Mouse (Mus musculus): ENCODE results near the gene Bloc1s6. TPM values are rescaled to one million over a fixed set of nuclear protein-coding genes. Genes with fewer than 3 reads are reported as not detected.

The Bloc1s6 gene
- polyA plus RNA-seq, 1 experiment from 2014 or later, result 93.9 TPM

DNA sequence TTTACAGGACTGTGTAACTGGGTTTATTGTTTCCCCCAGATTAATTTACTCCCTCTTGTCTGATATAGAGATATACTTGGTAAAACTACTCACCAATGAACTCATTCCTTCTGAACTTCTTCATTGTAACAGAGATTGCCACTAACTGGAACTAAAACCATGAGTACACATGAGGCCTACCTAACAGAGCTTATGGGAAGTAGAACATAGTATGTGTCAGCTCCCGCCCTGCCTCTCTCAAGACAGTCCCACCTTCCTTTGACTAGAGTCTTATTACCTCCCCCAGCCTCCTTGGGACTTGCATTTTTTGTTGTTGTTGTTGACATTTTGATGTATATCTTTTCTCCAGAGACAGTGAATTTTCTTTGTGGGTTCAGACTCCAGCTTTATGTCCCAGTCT is 34.6 kb downstream of the Bloc1s6 start:
- H3K27ac ChIP-seq (replicated peaks; ENCODE audit: low read depth, low read length), result no peak overlapping the region
- no peaks in the 10 kb centered on the region for H3K36me3 ChIP-seq (ENCODE audit: control insufficient read depth, insufficient read depth, low read length)
- no peak overlapping the region for H3K9ac ChIP-seq (replicated peaks; ENCODE audit: low read length)
- DNase-seq, result no peak
- no peaks in the 10 kb centered on the region for H3K27me3 ChIP-seq (ENCODE audit: control insufficient read depth, insufficient read depth, low read length)
- H3K4me1 ChIP-seq (ENCODE audit: control insufficient read depth, insufficient read depth, low read length), result no peaks in the 10 kb centered on the region
- no peaks in the 10 kb centered on the region for H3K9me3 ChIP-seq (ENCODE audit: control insufficient read depth, low read length)
- WGBS, result 90% methylated on average over 1 of the region's 1 CpGs
- no peak for ATAC-seq (ENCODE audit: low FRiP score, low TSS enrichment)
- no peak overlapping the region for H3K4me2 ChIP-seq (ENCODE audit: low read length)
- no peak overlapping the region for H3K4me3 ChIP-seq (replicated peaks; ENCODE audit: low read depth, low read length)

GRCm38 (mm10) chr2:122775491-122775890 is 37.2 kb downstream of the Bloc1s6 start:
- Histone ChIP-seq H3K4me2 (ENCODE audit: low read length) (no peak overlapping the region), H3K4me3 (replicated peaks; ENCODE audit: low read depth, low read length) (no peak overlapping the region), H3K36me3 (ENCODE audit: control insufficient read depth, insufficient read depth, low read length) (no peaks in the 10 kb centered on the region), H3K4me1 (ENCODE audit: control insufficient read depth, insufficient read depth, low read length) (no peaks in the 10 kb centered on the region), H3K9ac (replicated peaks; ENCODE audit: low read length) (no peak overlapping the region), H3K27me3 (ENCODE audit: control insufficient read depth, insufficient read depth, low read length) (no peaks in the 10 kb centered on the region), H3K27ac (replicated peaks; ENCODE audit: low read depth, low read length) (no peak overlapping the region), H3K9me3 (ENCODE audit: control insufficient read depth, low read length) (no peaks in the 10 kb centered on the region)
- WGBS, result 97% methylated on average over 1 of the region's 1 CpGs
- ATAC-seq (ENCODE audit: low FRiP score, low TSS enrichment) (no peak), DNase-seq (no peak)

DNA sequence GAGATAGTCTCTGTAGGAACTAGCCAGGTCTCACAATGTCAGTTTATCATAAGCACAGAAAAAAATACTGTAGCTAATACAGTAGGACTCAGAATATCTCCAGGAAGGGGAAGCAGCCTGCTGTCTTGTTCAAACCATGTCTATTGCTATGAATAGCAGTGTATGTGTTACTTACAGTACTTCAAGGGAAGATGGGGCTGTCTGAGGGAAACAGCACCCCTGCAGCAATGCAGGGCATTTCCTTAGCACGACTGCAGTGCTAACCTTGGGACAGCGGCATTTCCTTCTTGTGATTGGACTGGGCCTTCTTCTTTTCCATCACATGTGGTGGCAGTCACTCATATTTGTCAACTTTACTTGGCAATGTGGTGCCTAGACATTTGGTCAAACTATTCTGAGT is 38.5 kb downstream of the Bloc1s6 start:
- Histone ChIP-seq H3K4me1 (ENCODE audit: control insufficient read depth, insufficient read depth, low read length) (no peaks in the 10 kb centered on the region), H3K9me3 (ENCODE audit: control insufficient read depth, low read length) (no peaks in the 10 kb centered on the region), H3K4me2 (ENCODE audit: low read length) (no peak overlapping the region), H3K36me3 (ENCODE audit: control insufficient read depth, insufficient read depth, low read length) (no peaks in the 10 kb centered on the region), H3K4me3 (replicated peaks; ENCODE audit: low read depth, low read length) (no peak overlapping the region), H3K27ac (replicated peaks; ENCODE audit: low read depth, low read length) (no peak overlapping the region), H3K9ac (replicated peaks; ENCODE audit: low read length) (no peak overlapping the region), H3K27me3 (ENCODE audit: control insufficient read depth, insufficient read depth, low read length) (no peaks in the 10 kb centered on the region)
- ATAC-seq (ENCODE audit: low FRiP score, low TSS enrichment), result no peak
- WGBS, result 83% methylated on average over 2 of the region's 2 CpGs
- no peak for DNase-seq

DNA sequence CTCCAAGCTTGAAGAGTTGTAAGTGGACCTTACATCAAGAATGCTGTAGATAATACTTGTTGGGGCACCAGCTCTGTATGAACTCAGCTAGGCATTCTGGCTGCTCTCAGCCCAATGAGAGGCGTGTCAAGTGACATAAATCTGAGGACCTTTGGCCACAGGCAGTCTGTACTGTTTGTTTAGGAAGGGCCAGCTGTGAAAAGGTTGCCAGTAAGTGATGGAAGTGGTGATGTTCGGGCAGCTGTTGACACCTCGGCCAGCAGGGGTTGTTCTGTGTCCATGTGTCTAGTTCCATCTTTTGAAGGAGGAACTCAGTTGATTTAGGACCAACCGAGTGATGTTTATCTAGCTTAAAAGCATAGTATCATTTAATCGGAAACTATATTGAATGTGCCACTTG is 41.7 kb downstream of the Bloc1s6 start:
- ATAC-seq (ENCODE audit: low FRiP score, low TSS enrichment) (no peak), DNase-seq (no peak)
- Histone ChIP-seq H3K36me3 (ENCODE audit: control insufficient read depth, insufficient read depth, low read length) (no peaks in the 10 kb centered on the region), H3K9ac (replicated peaks; ENCODE audit: low read length) (no peak overlapping the region), H3K27me3 (ENCODE audit: control insufficient read depth, insufficient read depth, low read length) (no peaks in the 10 kb centered on the region), H3K9me3 (ENCODE audit: control insufficient read depth, low read length) (no peaks in the 10 kb centered on the region), H3K27ac (replicated peaks; ENCODE audit: low read depth, low read length) (no peak overlapping the region), H3K4me2 (ENCODE audit: low read length) (no peak overlapping the region), H3K4me1 (ENCODE audit: control insufficient read depth, insufficient read depth, low read length) (no peaks in the 10 kb centered on the region), H3K4me3 (replicated peaks; ENCODE audit: low read depth, low read length) (no peak overlapping the region)
- WGBS, result 80% methylated on average over 5 of the region's 5 CpGs

GRCm38 (mm10) chr2:122780447-122780846 is 42.1 kb downstream of the Bloc1s6 start:
- 91% methylated on average over 3 of the region's 3 CpGs for WGBS
- no peaks in the 10 kb centered on the region for H3K36me3 ChIP-seq (ENCODE audit: control insufficient read depth, insufficient read depth, low read length)
- no peak overlapping the region for H3K4me3 ChIP-seq (replicated peaks; ENCODE audit: low read depth, low read length)
- no peaks in the 10 kb centered on the region for H3K4me1 ChIP-seq (ENCODE audit: control insufficient read depth, insufficient read depth, low read length)
- DNase-seq (no peak), ATAC-seq (ENCODE audit: low FRiP score, low TSS enrichment) (no peak)
- no peaks in the 10 kb centered on the region for H3K27me3 ChIP-seq (ENCODE audit: control insufficient read depth, insufficient read depth, low read length)
- no peak overlapping the region for H3K9ac ChIP-seq (replicated peaks; ENCODE audit: low read length)
- no peak overlapping the region for H3K4me2 ChIP-seq (ENCODE audit: low read length)
- no peaks in the 10 kb centered on the region for H3K9me3 ChIP-seq (ENCODE audit: control insufficient read depth, low read length)
- H3K27ac ChIP-seq (replicated peaks; ENCODE audit: low read depth, low read length), result no peak overlapping the region

GRCm38 (mm10) chr2:122781590-122782356 is 43.5 kb downstream of the Bloc1s6 start:
- no peak overlapping the region for H3K9ac ChIP-seq (replicated peaks; ENCODE audit: low read length)
- no peaks in the 10 kb centered on the region for H3K9me3 ChIP-seq (ENCODE audit: control insufficient read depth, low read length)
- H3K27ac ChIP-seq (replicated peaks; ENCODE audit: low read depth, low read length), result no peak overlapping the region
- WGBS, result 81% methylated on average over 8 of the region's 8 CpGs
- no peaks in the 10 kb centered on the region for H3K4me1 ChIP-seq (ENCODE audit: control insufficient read depth, insufficient read depth, low read length)
- no peak for DNase-seq
- no peaks in the 10 kb centered on the region for H3K36me3 ChIP-seq (ENCODE audit: control insufficient read depth, insufficient read depth, low read length)
- no peaks in the 10 kb centered on the region for H3K27me3 ChIP-seq (ENCODE audit: control insufficient read depth, insufficient read depth, low read length)
- ATAC-seq (ENCODE audit: low FRiP score, low TSS enrichment), result no peak
- H3K4me2 ChIP-seq (ENCODE audit: low read length), result no peak overlapping the region
- H3K4me3 ChIP-seq (replicated peaks; ENCODE audit: low read depth, low read length), result no peak overlapping the region

DNA sequence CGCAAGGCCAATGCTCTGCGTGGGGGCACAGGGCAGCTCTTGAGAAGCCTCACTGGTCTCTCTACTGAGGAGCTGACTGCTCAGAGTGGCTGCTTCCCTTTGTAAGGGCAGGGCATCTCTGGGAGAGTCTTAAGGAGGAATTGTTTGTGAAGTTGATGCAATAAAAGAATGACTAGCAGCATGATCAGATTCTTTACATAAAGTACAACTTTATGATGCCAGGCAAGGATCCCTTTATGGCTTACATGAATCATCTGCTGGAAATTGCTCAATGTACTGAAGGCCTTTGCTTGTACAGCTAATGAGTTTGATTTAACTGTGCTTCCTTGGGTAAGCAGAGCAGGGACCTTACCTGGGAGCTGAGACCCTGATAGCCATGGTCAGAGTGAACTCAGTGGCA is 45.4 kb downstream of the Bloc1s6 start:
- H3K9me3 ChIP-seq (ENCODE audit: control insufficient read depth, low read length), result no peaks in the 10 kb centered on the region
- no peak overlapping the region for H3K9ac ChIP-seq (replicated peaks; ENCODE audit: low read length)
- no peaks in the 10 kb centered on the region for H3K36me3 ChIP-seq (ENCODE audit: control insufficient read depth, insufficient read depth, low read length)
- no peak for DNase-seq
- H3K27ac ChIP-seq (replicated peaks; ENCODE audit: low read depth, low read length), result no peak overlapping the region
- no peak overlapping the region for H3K4me3 ChIP-seq (replicated peaks; ENCODE audit: low read depth, low read length)
- no peak for ATAC-seq (ENCODE audit: low FRiP score, low TSS enrichment)
- H3K4me1 ChIP-seq (ENCODE audit: control insufficient read depth, insufficient read depth, low read length), result no peaks in the 10 kb centered on the region
- H3K4me2 ChIP-seq (ENCODE audit: low read length), result no peak overlapping the region
- 93% methylated on average over 2 of the region's 2 CpGs for WGBS
- no peaks in the 10 kb centered on the region for H3K27me3 ChIP-seq (ENCODE audit: control insufficient read depth, insufficient read depth, low read length)

GRCm38 (mm10) chr2:122784701-122785100 is 46.4 kb downstream of the Bloc1s6 start:
- no peak overlapping the region for H3K27ac ChIP-seq (replicated peaks; ENCODE audit: low read depth, low read length)
- ATAC-seq (ENCODE audit: low FRiP score, low TSS enrichment) (no peak), DNase-seq (no peak)
- no peak overlapping the region for H3K4me2 ChIP-seq (ENCODE audit: low read length)
- H3K36me3 ChIP-seq (ENCODE audit: control insufficient read depth, insufficient read depth, low read length), result no peaks in the 10 kb centered on the region
- no peak overlapping the region for H3K9ac ChIP-seq (replicated peaks; ENCODE audit: low read length)
- H3K4me1 ChIP-seq (ENCODE audit: control insufficient read depth, insufficient read depth, low read length), result no peaks in the 10 kb centered on the region
- WGBS, result 91% methylated on average over 3 of the region's 3 CpGs
- H3K9me3 ChIP-seq (ENCODE audit: control insufficient read depth, low read length), result no peaks in the 10 kb centered on the region
- no peaks in the 10 kb centered on the region for H3K27me3 ChIP-seq (ENCODE audit: control insufficient read depth, insufficient read depth, low read length)
- no peak overlapping the region for H3K4me3 ChIP-seq (replicated peaks; ENCODE audit: low read depth, low read length)

DNA sequence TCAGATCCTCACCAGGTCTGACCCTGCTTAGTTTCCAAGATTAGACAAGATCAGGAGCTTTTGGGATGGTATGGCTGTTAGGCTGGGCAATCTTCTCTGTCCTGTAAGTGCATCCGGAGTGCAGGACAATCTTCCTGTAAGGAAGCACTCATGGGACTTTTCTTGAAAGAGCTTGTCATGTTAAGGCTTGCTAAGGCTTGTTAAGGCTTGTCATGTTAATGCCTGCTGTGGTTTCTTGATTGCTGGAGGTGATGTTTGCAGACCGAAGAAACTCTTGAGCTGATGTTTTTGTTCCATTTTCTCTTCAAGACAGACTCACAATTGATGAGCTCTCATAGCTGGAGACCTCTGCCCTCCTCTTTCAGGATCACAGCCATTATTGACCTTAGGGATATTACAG is 47.9 kb downstream of the Bloc1s6 start:
- no peaks in the 10 kb centered on the region for H3K9me3 ChIP-seq (ENCODE audit: control insufficient read depth, low read length)
- H3K36me3 ChIP-seq (ENCODE audit: control insufficient read depth, insufficient read depth, low read length), result no peaks in the 10 kb centered on the region
- no peak overlapping the region for H3K4me2 ChIP-seq (ENCODE audit: low read length)
- WGBS, result 82% methylated on average over 2 of the region's 2 CpGs
- no peak overlapping the region for H3K27ac ChIP-seq (replicated peaks; ENCODE audit: low read depth, low read length)
- H3K4me1 ChIP-seq (ENCODE audit: control insufficient read depth, insufficient read depth, low read length), result no peaks in the 10 kb centered on the region
- no peaks in the 10 kb centered on the region for H3K27me3 ChIP-seq (ENCODE audit: control insufficient read depth, insufficient read depth, low read length)
- H3K4me3 ChIP-seq (replicated peaks; ENCODE audit: low read depth, low read length), result no peak overlapping the region
- DNase-seq (no peak), ATAC-seq (ENCODE audit: low FRiP score, low TSS enrichment) (no peak)
- no peak overlapping the region for H3K9ac ChIP-seq (replicated peaks; ENCODE audit: low read length)
